Mouse (Mus musculus) thymus, adult 2 months (tissue): ENCODE data around the gene Dab1.

ENCODE experiments used
- CTCF ChIP-seq: fragments of 200-500 bp; IDR thresholded peaks from 2 replicates; pipeline ENCODE4 v1.5.1; 2012; ENCODE audit warnings: mild to moderate bottlenecking, control low read depth, low read length, moderate library complexity, borderline replicate concordance; ENCODE audit not compliant: control insufficient read depth, poor library complexity, insufficient read depth; ENCODE audit errors: extremely low read depth
- POLR2A ChIP-seq: fragments of 200-500 bp; IDR thresholded peaks from 2 replicates; pipeline ENCODE4 v1.6.1; 2012; ENCODE audit warnings: mild to moderate bottlenecking, low read length, control low read depth, moderate library complexity; ENCODE audit not compliant: control insufficient read depth, poor library complexity, insufficient read depth; ENCODE audit errors: extremely low read depth

DNA sequence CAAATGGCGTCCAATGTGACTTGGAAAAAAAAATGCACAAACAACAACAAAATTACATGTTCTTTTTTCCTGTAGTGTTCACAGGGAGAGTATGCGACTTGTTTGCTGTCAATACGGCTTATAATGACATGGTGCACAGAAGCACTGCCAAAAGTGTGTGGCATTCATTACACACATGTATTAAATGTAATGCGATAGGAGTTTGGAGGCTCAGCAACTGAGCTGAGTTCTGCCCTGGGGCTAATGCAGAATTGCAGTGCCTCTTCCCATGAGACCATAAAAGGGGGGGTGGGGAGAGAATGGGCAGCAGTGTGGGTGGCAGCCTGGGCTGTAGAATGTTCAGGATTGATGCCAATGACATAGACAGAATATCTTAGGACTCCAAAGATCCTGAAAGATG, 259.7 kb downstream of the Dab1 start:
- TF ChIP-seq CTCF = no peak
- TF ChIP-seq POLR2A = no peak
